Mouse (Mus musculus): ENCODE results near the gene Pxdc1. TPM values are rescaled to one million over a fixed set of nuclear protein-coding genes. Genes with fewer than 3 reads are reported as not detected.

The Pxdc1 gene
- total RNA-seq (2021) = 1 to 10 TPM; 8.0 to 8.3 TPM
- long read RNA-seq, experiment 1, transcript Pxdc1-202 (5 exons, 2,684 nt) = major isoform, 5 of 6 reads
- long read RNA-seq, experiment 1, partial matches to known transcripts = 0 of 6 reads
- long read RNA-seq, experiment 1, other reads (novel, unspliced or antisense) = 1 of 6 reads
- long read RNA-seq, experiment 2, transcript Pxdc1-202 (5 exons, 2,684 nt) = major isoform, 8 of 11 reads
- long read RNA-seq, experiment 2, partial matches to known transcripts = 0 of 11 reads
- long read RNA-seq, experiment 2, other reads (novel, unspliced or antisense) = 3 of 11 reads

DNA sequence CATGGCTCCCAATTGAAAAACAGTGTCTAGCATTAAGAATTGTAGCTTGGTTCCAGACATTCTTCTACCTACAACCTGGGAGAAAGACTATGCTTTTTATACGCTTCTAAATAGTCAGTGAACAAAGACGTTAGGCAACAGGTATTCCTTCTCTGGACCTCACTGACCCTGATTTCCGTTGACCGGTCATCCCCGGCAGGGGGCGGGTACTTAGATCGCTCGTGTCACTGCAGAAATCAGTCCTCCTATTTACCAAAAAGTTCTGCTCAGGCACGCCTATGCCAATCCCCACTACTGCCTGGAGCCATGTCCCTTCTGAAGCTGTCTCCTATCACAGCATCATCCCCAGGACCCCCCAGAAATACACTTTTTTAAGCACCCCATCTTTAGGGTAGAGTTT is at the start of gene Pxdc1:
Gene Pxdc1, minus strand, starts transcription at position 96 of the 400 bp plus-strand sequence.
- intact Hi-C loops (cut with DNase I) = loop anchor here (5.0 kb wide), 1 partner anchor 74 kb away; no protein-coding TSS in a partner anchor
- DNase-seq (ENCODE audit: low spot score in 2 of 2) = no peak

DNA sequence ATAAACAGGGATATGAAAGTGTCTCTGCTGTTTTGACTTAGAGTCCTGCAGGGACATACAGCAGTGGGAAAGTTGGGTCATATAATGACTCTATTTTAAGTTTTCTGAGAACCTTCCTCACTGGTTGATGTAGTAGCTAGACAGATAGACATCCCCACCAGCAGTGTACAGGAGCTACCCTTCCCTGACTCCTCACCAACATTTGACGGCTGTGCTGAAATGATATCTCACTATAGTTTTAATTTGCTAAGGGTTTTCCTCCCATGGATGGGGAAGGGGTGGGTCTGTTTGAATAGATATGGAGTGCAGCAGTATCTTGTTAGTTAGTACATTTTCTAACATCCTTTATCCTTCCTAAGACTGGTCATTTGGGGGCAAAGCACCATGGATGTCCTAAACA is 47.3 kb upstream of the Pxdc1 start:
- intact Hi-C loops (cut with DNase I) = no loop called here
- DNase-seq (ENCODE audit: low spot score in 2 of 2) = no peak

DNA sequence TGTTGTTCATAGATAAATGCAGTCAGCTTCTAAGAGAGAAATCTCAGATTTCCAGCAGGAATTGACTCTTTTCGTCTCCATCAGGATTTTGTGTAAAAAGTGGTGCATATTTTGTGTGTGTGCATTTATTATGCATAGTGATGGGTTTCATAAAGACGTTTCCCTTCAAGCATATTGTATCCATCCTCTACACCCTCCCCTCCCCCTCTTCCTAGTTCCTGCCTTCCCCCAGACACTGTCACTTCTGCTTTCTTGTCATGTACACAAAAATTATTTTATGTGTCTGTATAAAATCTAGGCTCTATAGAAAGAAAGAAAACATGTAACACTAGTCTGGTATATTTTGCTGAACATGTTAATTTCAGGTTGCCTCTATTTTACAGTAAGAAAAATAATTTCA is 46.8 kb upstream of the Pxdc1 start:
- intact Hi-C loops (cut with DNase I) = no loop called here

DNA sequence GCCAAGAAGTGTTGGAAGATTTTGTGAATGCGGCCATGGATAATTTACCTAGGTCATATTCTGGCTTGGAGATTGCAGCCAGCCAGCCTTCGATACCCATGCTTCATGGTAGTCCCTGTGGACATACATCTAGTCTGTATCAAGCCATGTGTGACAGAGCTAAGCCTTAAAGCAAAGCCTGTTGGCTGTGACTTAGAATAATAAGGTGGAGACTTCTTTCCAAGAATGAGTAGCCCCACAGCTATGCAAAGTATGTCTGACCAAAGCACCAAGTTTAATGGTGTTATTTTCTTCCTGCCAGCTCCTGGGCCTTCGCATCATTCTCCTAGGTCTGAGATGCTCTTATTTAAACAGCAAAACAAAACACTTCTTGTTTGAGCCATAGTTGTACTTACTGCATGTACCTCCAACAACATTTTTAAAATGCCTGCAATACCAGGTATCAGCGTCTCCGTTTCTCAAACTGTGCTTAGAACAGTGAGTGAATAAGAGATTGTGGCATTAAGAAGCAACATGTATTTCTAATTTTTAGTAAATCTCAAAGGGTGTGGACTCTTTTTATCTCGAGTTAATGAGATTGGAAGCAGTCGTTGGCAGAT is 43.5 kb upstream of the Pxdc1 start:
- intact Hi-C loops (cut with DNase I) = no loop called here

More for the DNA sequence above, 46.8 kb upstream of the Pxdc1 start:
- DNase-seq (ENCODE audit: low spot score in 2 of 2) = no peak

GRCm38 (mm10) chr13:34693111-34693510 is 39.8 kb upstream of the Pxdc1 start:
- no peak for DNase-seq (ENCODE audit: low spot score in 2 of 2)
- intact Hi-C loops (cut with DNase I) = no loop called here

More for the DNA sequence above, 43.5 kb upstream of the Pxdc1 start:
- DNase-seq (ENCODE audit: low spot score in 2 of 2) = no peak

GRCm38 (mm10) chr13:34691049-34691448 is 37.8 kb upstream of the Pxdc1 start:
- intact Hi-C loops (cut with DNase I) = no loop called here

DNA sequence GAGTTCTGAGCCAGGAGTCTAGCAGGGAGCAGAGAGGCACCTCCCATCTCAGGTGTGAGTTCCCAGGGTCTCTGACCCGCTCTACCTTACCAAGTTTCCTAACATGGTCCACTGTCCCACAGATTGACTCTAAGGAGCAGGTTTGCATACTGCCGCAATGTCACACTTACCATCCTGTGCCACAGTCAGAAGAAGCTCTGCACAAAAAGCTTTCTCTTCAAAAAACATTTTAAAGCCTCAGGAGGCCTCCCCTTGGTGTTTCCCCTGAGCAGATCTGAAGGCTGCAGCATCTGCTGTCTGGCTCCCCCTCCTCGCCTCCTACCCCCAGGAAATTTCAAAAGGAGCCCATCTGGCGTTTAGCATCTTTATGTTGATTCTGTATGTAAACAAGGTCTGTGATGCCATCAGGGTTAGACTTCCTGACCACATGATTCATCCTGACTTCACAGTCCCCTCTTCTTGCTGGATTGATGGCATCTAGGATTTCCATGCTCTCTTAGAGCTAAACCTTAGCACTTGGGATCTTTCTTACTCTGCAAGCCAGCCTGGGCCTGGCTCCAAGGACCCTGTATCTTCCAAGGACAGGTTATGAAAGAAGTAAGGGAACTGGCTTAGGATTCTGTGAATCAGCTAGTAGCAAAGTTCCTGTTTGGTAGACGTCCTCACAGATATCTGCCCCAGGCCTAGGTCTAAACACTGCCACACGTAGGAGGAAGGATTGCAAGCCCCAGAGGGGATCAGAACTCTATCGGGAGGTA is 31.9 kb upstream of the Pxdc1 start:
- no peak for DNase-seq (ENCODE audit: low spot score in 2 of 2)
- intact Hi-C loops (cut with DNase I) = no loop called here

More at GRCm38 (mm10) chr13:34691049-34691448, 37.8 kb upstream of the Pxdc1 start:
- no peak for DNase-seq (ENCODE audit: low spot score in 2 of 2)

- DNase-seq (ENCODE audit: low spot score in 2 of 2) = no peak
- intact Hi-C loops (cut with DNase I) = no loop called here
Measured at GRCm38 (mm10) chr13:34683762-34684488, 30.6 kb upstream of the Pxdc1 start.

DNA sequence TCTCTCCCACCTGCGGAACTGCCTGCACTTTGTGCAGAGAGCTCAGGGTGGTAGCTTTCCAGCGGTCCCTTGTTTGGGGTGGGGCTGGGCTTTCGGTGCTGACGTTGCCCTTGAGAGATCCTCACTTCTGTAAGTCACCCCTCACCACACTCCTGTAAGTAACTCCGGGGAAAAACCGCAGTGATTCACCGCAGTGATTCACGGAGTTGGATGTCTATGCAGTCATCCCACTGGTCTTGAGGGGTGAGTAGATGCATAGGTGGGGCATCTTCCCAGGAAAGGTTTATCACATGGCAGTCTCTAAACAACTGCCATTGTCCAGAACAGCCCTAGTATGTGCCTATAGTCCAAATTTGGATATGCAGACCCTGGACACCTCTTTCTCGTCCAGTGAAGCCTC is 30.0 kb upstream of the Pxdc1 start:
- intact Hi-C loops (cut with DNase I) = no loop called here
- DNase-seq (ENCODE audit: low spot score in 2 of 2) = no peak

GRCm38 (mm10) chr13:34676507-34676906 is 23.2 kb upstream of the Pxdc1 start:
- intact Hi-C loops (cut with DNase I) = no loop called here
- DNase-seq (ENCODE audit: low spot score in 2 of 2) = no peak

- intact Hi-C loops (cut with DNase I) = no loop called here
- no peak for DNase-seq (ENCODE audit: low spot score in 2 of 2)
Measured at GRCm38 (mm10) chr13:34675847-34676383, 22.6 kb upstream of the Pxdc1 start.

GRCm38 (mm10) chr13:34673354-34673753 is 20.1 kb upstream of the Pxdc1 start:
- intact Hi-C loops (cut with DNase I) = no loop called here
- DNase-seq (ENCODE audit: low spot score in 2 of 2) = no peak

- intact Hi-C loops (cut with DNase I) = no loop called here
Measured at GRCm38 (mm10) chr13:34669919-34670865, 16.9 kb upstream of the Pxdc1 start.

GRCm38 (mm10) chr13:34667197-34667596 is 13.9 kb upstream of the Pxdc1 start:
- intact Hi-C loops (cut with DNase I) = no loop called here
- no peak for DNase-seq (ENCODE audit: low spot score in 2 of 2)

More at GRCm38 (mm10) chr13:34669919-34670865, 16.9 kb upstream of the Pxdc1 start:
- no peak for DNase-seq (ENCODE audit: low spot score in 2 of 2)

DNA sequence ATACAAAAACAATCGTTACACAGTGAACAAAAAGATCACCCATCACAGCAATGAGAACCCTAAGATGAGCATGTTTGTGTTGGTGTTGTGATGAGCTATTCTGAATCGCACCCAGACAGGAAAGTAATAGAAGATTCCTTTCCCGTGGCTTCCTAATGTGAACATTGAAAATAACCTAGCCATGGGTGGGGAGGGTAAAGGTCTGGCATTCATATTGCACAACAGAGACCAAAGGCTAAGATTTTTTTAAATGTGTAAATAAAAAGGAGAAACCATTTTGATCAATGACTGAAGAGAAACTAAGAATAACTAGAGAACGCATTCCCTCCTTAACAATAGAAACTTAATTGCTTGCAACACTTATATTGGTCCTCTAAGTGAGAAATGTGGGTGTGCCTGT is 11.8 kb upstream of the Pxdc1 start:
- no peak for DNase-seq (ENCODE audit: low spot score in 2 of 2)
- intact Hi-C loops (cut with DNase I) = no loop called here

DNA sequence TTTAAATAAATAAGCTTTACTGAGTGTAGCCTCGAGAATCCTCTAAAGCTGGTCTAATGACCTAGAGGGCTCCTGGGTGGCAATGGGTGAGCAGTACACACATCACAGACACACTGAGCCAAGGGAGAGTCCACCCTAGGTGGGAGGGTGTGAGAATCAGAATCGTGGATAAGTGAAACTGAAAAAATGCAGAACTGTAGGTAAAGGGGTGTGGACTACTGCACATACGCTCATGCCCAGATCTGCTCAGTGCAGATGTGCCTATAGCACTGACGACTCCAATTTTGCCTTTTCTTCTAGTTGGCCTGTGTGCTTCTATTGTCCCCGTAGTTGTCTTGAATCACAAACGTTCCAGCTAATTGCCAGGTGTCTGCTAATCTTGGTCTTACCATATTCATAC is 10.5 kb upstream of the Pxdc1 start:
- intact Hi-C loops (cut with DNase I) = no loop called here
- no peak for DNase-seq (ENCODE audit: low spot score in 2 of 2)

GRCm38 (mm10) chr13:34659507-34659906 is 6.2 kb upstream of the Pxdc1 start:
- intact Hi-C loops (cut with DNase I) = no loop called here
- DNase-seq (ENCODE audit: low spot score in 2 of 2) = no peak

DNA sequence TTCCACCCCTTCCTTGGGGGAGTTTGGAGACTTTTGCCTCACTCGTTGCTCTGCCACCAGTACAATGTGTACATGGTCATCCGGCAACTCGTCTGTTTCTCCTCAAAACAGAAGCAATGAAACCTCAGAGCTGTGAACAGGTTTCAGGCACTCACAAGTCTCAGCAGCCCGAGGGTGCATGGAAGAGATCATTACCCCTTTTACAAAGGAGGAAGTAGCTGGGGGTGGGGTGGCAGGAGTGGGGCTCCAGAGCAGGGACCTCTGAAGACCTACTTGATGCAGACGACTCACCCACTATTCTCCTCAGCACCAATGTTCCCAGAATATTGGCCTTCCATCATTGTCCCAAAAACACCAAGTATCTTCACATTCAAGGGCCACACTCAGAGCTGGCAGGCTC is 3.1 kb upstream of the Pxdc1 start:
- DNase-seq (ENCODE audit: low spot score in 2 of 2) = no peak
- intact Hi-C loops (cut with DNase I) = no loop called here

All from left cerebral cortex, postnatal 14 days (tissue).